Mouse (Mus musculus) skeletal muscle tissue, postnatal 0 days (tissue): ENCODE results near the gene A3galt2. TPM values are rescaled to one million over a fixed set of nuclear protein-coding genes. Genes with fewer than 3 reads are reported as not detected.

ENCODE experiments used
- polyA plus RNA-seq: library from polyadenylated mRNA; unstranded; fragments of >200 nt; fragmentation: Nextera tagmentation; extraction: Ambion mirVana; gene quantifications from 2 replicates; pipeline ENCODE4 v1.2.1, GENCODE M21; 2015

Gene A3galt2
- not detected in 2 replicates for polyA plus RNA-seq

GRCm38 (mm10) chr4:128755064-128755463 is at the start of gene A3galt2:
TSS of gene A3galt2 (plus strand) at chr4:128755364.

GRCm38 (mm10) chr4:128806043-128806826 is 51.1 kb downstream of the A3galt2 start, which contains the start of gene Zfp362:
TSS of gene Zfp362 (minus strand) at chr4:128806045.

Other genes starting within 250 kb of the A3galt2 start
- gene Zscan20, start 145.3 kb upstream of the A3galt2 start, polyA plus RNA-seq = 0.88 and 0.99 TPM in 2 replicates
- 0.11 and 0.12 TPM in 2 replicates for gene Tlr12, start 136.7 kb upstream of the A3galt2 start, polyA plus RNA-seq
- gene Phc2, start 100.7 kb upstream of the A3galt2 start, polyA plus RNA-seq = 17.6 and 19.4 TPM in 2 replicates
- 9.7 and 10.0 TPM in 2 replicates for gene Zfp362, start 50.7 kb downstream of the A3galt2 start, polyA plus RNA-seq
- 1.5 and 1.6 TPM in 2 replicates for gene Trim62, start 128.2 kb downstream of the A3galt2 start, polyA plus RNA-seq
- gene Azin2, start 207.1 kb downstream of the A3galt2 start, polyA plus RNA-seq = 7.4 and 7.5 TPM in 2 replicates
- gene Ak2, start 236.6 kb downstream of the A3galt2 start, polyA plus RNA-seq = 98.0 and 152 TPM in 2 replicates